Mouse (Mus musculus): ENCODE data around the gene Tnfaip2. TPM values are rescaled to one million over a fixed set of nuclear protein-coding genes. Genes with fewer than 3 reads are reported as not detected.

The Tnfaip2 gene
- total RNA-seq, 1 experiment = 4.1 TPM

- DNase-seq (ENCODE audit: low read depth, low spot score) = no peak
- H3K4me3 ChIP-seq (ENCODE audit: insufficient read depth in 1 of 2, low read depth in 1 of 2, low read length in 2 of 2, poor library complexity in 1 of 2, severe bottlenecking in 1 of 2) = peak overlapping the region; percentile 55 to 68; a peak in 3 of 4 replicates
- H3K4me1 ChIP-seq (ENCODE audit: control insufficient read depth in 2 of 2, insufficient read depth in 2 of 2, low read length in 2 of 2, poor library complexity in 1 of 2) = peaks cover 0 to 2% of the 10 kb centered on the region in 2 experiments; a peak in 1 of 4 replicates
- H3K9ac ChIP-seq (ENCODE audit: insufficient read depth, low read depth, low read length, poor library complexity, severe bottlenecking) = peak overlapping the region; percentile 62; the same call in 1 of the 2 replicates
- no peaks in the 10 kb centered on the region for H3K9me3 ChIP-seq (ENCODE audit: control insufficient read depth, insufficient read depth, low read depth, low read length)
- no peak overlapping the region for H3K27ac ChIP-seq (ENCODE audit: insufficient read depth, low read depth, low read length, poor library complexity, severe bottlenecking)
- TF ChIP-seq CHD2 (IDR thresholded peaks at IDR 0.05; ENCODE audit: low read depth, low read length) (no peak), HCFC1 (IDR thresholded peaks at IDR 0.05; ENCODE audit: borderline replicate concordance, insufficient read depth, low read length) (no peak), MAFK (IDR thresholded peaks at IDR 0.05; ENCODE audit: insufficient read depth, low read depth, low read length) (no peak), ZNF384 (IDR thresholded peaks at IDR 0.05; ENCODE audit: low read depth, low read length) (no peak), ZC3H11A (IDR thresholded peaks at IDR 0.05; ENCODE audit: borderline replicate concordance, low read depth, low read length) (no peak)
- in situ Hi-C loops (cut with MboI; ENCODE audit: low sequenced_read_pairs in 2 of 2, unreplicated experiment in 2 of 2) = no loop called here
- H3K36me3 ChIP-seq (ENCODE audit: control insufficient read depth, insufficient read depth, low read length, poor library complexity, severe bottlenecking) = no peaks in the 10 kb centered on the region
Measured at GRCm38 (mm10) chr12:111486455-111486854, 44.2 kb downstream of the Tnfaip2 start.

GRCm38 (mm10) chr12:111489261-111489865 lies 47.1 kb downstream of the Tnfaip2 start:
- Histone ChIP-seq H3K4me1 (ENCODE audit: control insufficient read depth in 2 of 2, insufficient read depth in 2 of 2, low read length in 2 of 2, poor library complexity in 1 of 2) (peaks cover 0 to 2% of the 10 kb centered on the region in 2 experiments; a peak in 1 of 4 replicates), H3K36me3 (ENCODE audit: control insufficient read depth, insufficient read depth, low read length, poor library complexity, severe bottlenecking) (no peaks in the 10 kb centered on the region), H3K9me3 (ENCODE audit: control insufficient read depth, insufficient read depth, low read depth, low read length) (no peaks in the 10 kb centered on the region), H3K9ac (ENCODE audit: insufficient read depth, low read depth, low read length, poor library complexity, severe bottlenecking) (no peak overlapping the region), H3K4me3 (ENCODE audit: insufficient read depth in 1 of 2, low read depth in 1 of 2, low read length in 2 of 2, poor library complexity in 1 of 2, severe bottlenecking in 1 of 2) (no peak overlapping the region), H3K27ac (ENCODE audit: insufficient read depth, low read depth, low read length, poor library complexity, severe bottlenecking) (no peak overlapping the region)
- TF ChIP-seq CHD2 (IDR thresholded peaks at IDR 0.05; ENCODE audit: low read depth, low read length) (no peak), HCFC1 (IDR thresholded peaks at IDR 0.05; ENCODE audit: borderline replicate concordance, insufficient read depth, low read length) (no peak), ZNF384 (IDR thresholded peaks at IDR 0.05; ENCODE audit: low read depth, low read length) (no peak), MAFK (IDR thresholded peaks at IDR 0.05; ENCODE audit: insufficient read depth, low read depth, low read length) (no peak), ZC3H11A (IDR thresholded peaks at IDR 0.05; ENCODE audit: borderline replicate concordance, low read depth, low read length) (no peak)
- in situ Hi-C loops (cut with MboI; ENCODE audit: low sequenced_read_pairs in 2 of 2, unreplicated experiment in 2 of 2) = no loop called here
- no peak for DNase-seq (ENCODE audit: low read depth, low spot score)

GRCm38 (mm10) chr12:111494931-111495330 lies 52.7 kb downstream of the Tnfaip2 start:
- TF ChIP-seq HCFC1 (IDR thresholded peaks at IDR 0.05; ENCODE audit: borderline replicate concordance, insufficient read depth, low read length) (no peak), MAFK (IDR thresholded peaks at IDR 0.05; ENCODE audit: insufficient read depth, low read depth, low read length) (no peak), CHD2 (IDR thresholded peaks at IDR 0.05; ENCODE audit: low read depth, low read length) (no peak), ZC3H11A (IDR thresholded peaks at IDR 0.05; ENCODE audit: borderline replicate concordance, low read depth, low read length) (no peak), ZNF384 (IDR thresholded peaks at IDR 0.05; ENCODE audit: low read depth, low read length) (no peak)
- no peak overlapping the region for H3K27ac ChIP-seq (ENCODE audit: insufficient read depth, low read depth, low read length, poor library complexity, severe bottlenecking)
- in situ Hi-C loops (cut with MboI; ENCODE audit: low sequenced_read_pairs in 2 of 2, unreplicated experiment in 2 of 2) = no loop called here
- H3K4me3 ChIP-seq (ENCODE audit: insufficient read depth in 1 of 2, low read depth in 1 of 2, low read length in 2 of 2, poor library complexity in 1 of 2, severe bottlenecking in 1 of 2) = no peak overlapping the region
- H3K36me3 ChIP-seq (ENCODE audit: control insufficient read depth, insufficient read depth, low read length, poor library complexity, severe bottlenecking) = no peaks in the 10 kb centered on the region
- peaks cover 0 to 3% of the 10 kb centered on the region in 2 experiments; a peak in 1 of 4 replicates for H3K4me1 ChIP-seq (ENCODE audit: control insufficient read depth in 2 of 2, insufficient read depth in 2 of 2, low read length in 2 of 2, poor library complexity in 1 of 2)
- H3K9me3 ChIP-seq (ENCODE audit: control insufficient read depth, insufficient read depth, low read depth, low read length) = no peaks in the 10 kb centered on the region
- no peak overlapping the region for H3K9ac ChIP-seq (ENCODE audit: insufficient read depth, low read depth, low read length, poor library complexity, severe bottlenecking)
- DNase-seq (ENCODE audit: low read depth, low spot score) = no peak

GRCm38 (mm10) chr12:111497076-111497475 lies 54.8 kb downstream of the Tnfaip2 start:
- DNase-seq (ENCODE audit: low read depth, low spot score) = peak; percentile 71
- Histone ChIP-seq H3K4me1 (ENCODE audit: control insufficient read depth in 2 of 2, insufficient read depth in 2 of 2, low read length in 2 of 2, poor library complexity in 1 of 2) (peaks cover 5 to 12% of the 10 kb centered on the region in 2 experiments; a peak in 3 of 4 replicates), H3K9me3 (ENCODE audit: control insufficient read depth, insufficient read depth, low read depth, low read length) (no peaks in the 10 kb centered on the region), H3K9ac (ENCODE audit: insufficient read depth, low read depth, low read length, poor library complexity, severe bottlenecking) (no peak overlapping the region), H3K4me3 (ENCODE audit: insufficient read depth in 1 of 2, low read depth in 1 of 2, low read length in 2 of 2, poor library complexity in 1 of 2, severe bottlenecking in 1 of 2) (no peak overlapping the region), H3K27ac (ENCODE audit: insufficient read depth, low read depth, low read length, poor library complexity, severe bottlenecking) (no peak overlapping the region), H3K36me3 (ENCODE audit: control insufficient read depth, insufficient read depth, low read length, poor library complexity, severe bottlenecking) (no peaks in the 10 kb centered on the region)
- TF ChIP-seq ZNF384 (IDR thresholded peaks at IDR 0.05; ENCODE audit: low read depth, low read length) (no peak), HCFC1 (IDR thresholded peaks at IDR 0.05; ENCODE audit: borderline replicate concordance, insufficient read depth, low read length) (no peak), CHD2 (IDR thresholded peaks at IDR 0.05; ENCODE audit: low read depth, low read length) (no peak), ZC3H11A (IDR thresholded peaks at IDR 0.05; ENCODE audit: borderline replicate concordance, low read depth, low read length) (no peak), MAFK (IDR thresholded peaks at IDR 0.05; ENCODE audit: insufficient read depth, low read depth, low read length) (no peak)
- in situ Hi-C loops (cut with MboI; ENCODE audit: low sequenced_read_pairs in 2 of 2, unreplicated experiment in 2 of 2) = no loop called here

Data from ES-E14 (cell line).